Mouse (Mus musculus) limb, embryonic 11.5 days (tissue): ENCODE data around the gene Adcy4. TPM values are rescaled to one million over a fixed set of nuclear protein-coding genes. Genes with fewer than 3 reads are reported as not detected.
A peak's percentile ranks its signal among the peaks of the same experiment; 100 is the strongest.

Source experiments
- ATAC-seq: fragments of 200-750 bp; cut with Nextera tagmentation; 2 replicates; pipeline ENCODE4 v1.8.0; 2017; ENCODE audit warnings: low read depth; ENCODE audit not compliant: insufficient number of reproducible peaks, low FRiP score, low TSS enrichment
- DNase-seq: peaks from one replicate; pipeline ENCODE4 v3.0.0-alpha.2; 2015; ENCODE audit warnings: low spot score
- H3K27ac ChIP-seq: fragments of 300-500 bp; sonication (generic); replicated peaks from 2 replicates; pipeline ENCODE4 v1.5.1; 2014; ENCODE audit warnings: low read depth, mild to moderate bottlenecking, low read length
- H3K27me3 ChIP-seq: fragments of 300-500 bp; sonication (generic); 2 replicates; pipeline ENCODE4 v1.6.1; 2014; ENCODE audit warnings: mild to moderate bottlenecking, low read length, mixed read lengths; ENCODE audit not compliant: control insufficient read depth, insufficient read depth
- H3K36me3 ChIP-seq: fragments of 300-500 bp; sonication (generic); 2 replicates; pipeline ENCODE4 v1.6.1; 2014; ENCODE audit warnings: mild to moderate bottlenecking, low read length, moderate library complexity, mixed read lengths; ENCODE audit not compliant: control insufficient read depth, insufficient read depth
- H3K4me1 ChIP-seq: fragments of 300-500 bp; sonication (generic); 2 replicates; pipeline ENCODE4 v1.6.1; 2014; ENCODE audit warnings: low read length, mixed read lengths; ENCODE audit not compliant: control insufficient read depth, insufficient read depth
- H3K4me2 ChIP-seq: fragments of 300-500 bp; sonication (generic); 2 replicates; pipeline ENCODE4 v1.6.1; 2014; ENCODE audit warnings: low read depth, mild to moderate bottlenecking, moderate library complexity; ENCODE audit not compliant: severe bottlenecking
- H3K4me3 ChIP-seq: fragments of 300-500 bp; sonication (generic); 2 replicates; pipeline ENCODE4 v1.5.1; 2014; ENCODE audit warnings: low read depth, low read length
- H3K9ac ChIP-seq: fragments of 300-500 bp; sonication (generic); 2 replicates; pipeline ENCODE4 v1.6.1; 2014; ENCODE audit warnings: mild to moderate bottlenecking, low read length
- H3K9me3 ChIP-seq: fragments of 300-500 bp; sonication (generic); 2 replicates; pipeline ENCODE4 v1.6.1; 2016; ENCODE audit warnings: low read length; ENCODE audit not compliant: control insufficient read depth
- WGBS: fragments of 180-500 bp; shearing (Covaris S2); extraction: QIAGEN DNeasy Blood & Tissue Kit; methylation state at CpG from one replicate; pipeline ENCODE4 v1.1.7; 2014; 5-methylcytosine and 5-hydroxymethylcytosine counted together
- polyA plus RNA-seq: library from polyadenylated mRNA; unstranded; fragments of >200 nt; fragmentation: Nextera tagmentation; extraction: Ambion mirVana; gene quantifications from 2 replicates; pipeline ENCODE4 v1.2.1, GENCODE M21; 2014

Gene Adcy4
- polyA plus RNA-seq, 1 experiment from 2014 or later, result 13.2 TPM

GRCm38 (mm10) chr14:55782361-55782960 lies 1.4 kb downstream of the Adcy4 start:
- Histone ChIP-seq H3K9ac (peak overlapping the region; percentile 32; the same call in 1 of the 2 replicates), H3K27me3 (peaks cover 14% of the 10 kb centered on the region; the same call in 1 of the 2 replicates), H3K4me2 (peak overlapping the region; percentile 79), H3K9me3 (no peaks in the 10 kb centered on the region), H3K4me3 (peak overlapping the region; percentile 48), H3K4me1 (peaks cover 15% of the 10 kb centered on the region), H3K27ac (no peak overlapping the region), H3K36me3 (no peaks in the 10 kb centered on the region)
- ATAC-seq, result no peak
- 49% methylated on average over 9 of the region's 9 CpGs for WGBS
- DNase-seq, result no peak

DNA sequence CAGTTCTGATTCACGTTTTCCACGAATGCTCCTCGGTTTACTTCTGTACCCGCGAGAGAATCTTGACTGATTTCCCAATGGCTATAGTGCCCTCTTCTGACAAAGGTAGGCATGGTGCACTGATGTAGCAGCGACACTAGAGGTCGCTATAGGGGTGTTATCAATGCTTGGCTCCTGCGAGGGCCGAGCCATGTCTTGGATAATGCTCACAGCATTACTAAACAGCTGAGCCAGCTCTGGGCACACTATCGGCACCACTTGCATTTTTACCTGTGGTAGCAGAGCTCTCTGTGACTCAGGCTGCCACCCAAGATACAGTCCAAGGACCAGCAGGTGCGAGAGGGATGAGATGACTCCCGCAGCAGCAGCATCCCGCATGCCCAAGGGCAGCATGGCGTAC lies 2.6 kb downstream of the Adcy4 start:
- peak overlapping the region; percentile 15 for H3K4me3 ChIP-seq
- H3K36me3 ChIP-seq, result no peaks in the 10 kb centered on the region
- H3K27me3 ChIP-seq, result peaks cover 9% of the 10 kb centered on the region; the same call in 1 of the 2 replicates
- no peak overlapping the region for H3K27ac ChIP-seq
- DNase-seq (peak; percentile 80), ATAC-seq (peak; percentile 63; the same call in 1 of the 2 replicates)
- peaks cover 15% of the 10 kb centered on the region for H3K4me1 ChIP-seq
- no peaks in the 10 kb centered on the region for H3K9me3 ChIP-seq
- H3K4me2 ChIP-seq, result peak overlapping the region; percentile 35
- 14% methylated on average over 14 of the region's 14 CpGs for WGBS
- H3K9ac ChIP-seq, result no peak overlapping the region

- 78% methylated on average over 11 of the region's 11 CpGs for WGBS
- no peak for DNase-seq
- no peaks in the 10 kb centered on the region for H3K9me3 ChIP-seq
Observed at GRCm38 (mm10) chr14:55780736-55781135, 3.2 kb downstream of the Adcy4 start.

GRCm38 (mm10) chr14:55779656-55780055 lies 4.2 kb downstream of the Adcy4 start:
- Histone ChIP-seq H3K36me3 (no peaks in the 10 kb centered on the region), H3K9me3 (no peaks in the 10 kb centered on the region), H3K4me2 (no peak overlapping the region), H3K4me1 (peaks cover 15% of the 10 kb centered on the region), H3K27me3 (peaks cover under 1% of the 10 kb centered on the region; the same call in 1 of the 2 replicates), H3K9ac (no peak overlapping the region), H3K27ac (no peak overlapping the region), H3K4me3 (no peak overlapping the region)
- 59% methylated on average over 16 of the region's 16 CpGs for WGBS
- no peak for DNase-seq
- ATAC-seq, result no peak

More at GRCm38 (mm10) chr14:55780736-55781135, 3.2 kb downstream of the Adcy4 start:
- Histone ChIP-seq H3K4me3 (no peak overlapping the region; the same call in 1 of the 2 replicates), H3K27me3 (peaks cover 5% of the 10 kb centered on the region; the same call in 1 of the 2 replicates), H3K9ac (peak overlapping the region; percentile 1; the same call in 1 of the 2 replicates), H3K4me2 (0 out of 2 replicates have a peak overlapping the region, but pooled peaks have one; percentile 35), H3K4me1 (peaks cover 15% of the 10 kb centered on the region), H3K27ac (no peak overlapping the region), H3K36me3 (no peaks in the 10 kb centered on the region)
- no peak; the same call in 1 of the 2 replicates for ATAC-seq

GRCm38 (mm10) chr14:55778686-55779085 lies 5.2 kb downstream of the Adcy4 start:
- Histone ChIP-seq H3K4me3 (no peak overlapping the region), H3K27me3 (no peaks in the 10 kb centered on the region), H3K27ac (no peak overlapping the region), H3K4me2 (no peak overlapping the region), H3K4me1 (peaks cover 15% of the 10 kb centered on the region), H3K9me3 (no peaks in the 10 kb centered on the region), H3K36me3 (no peaks in the 10 kb centered on the region), H3K9ac (no peak overlapping the region)
- WGBS, result 88% methylated on average over 15 of the region's 15 CpGs
- no peak for ATAC-seq
- no peak for DNase-seq

- Histone ChIP-seq H3K4me2 (no peak overlapping the region), H3K4me3 (no peak overlapping the region), H3K4me1 (peaks cover 15% of the 10 kb centered on the region), H3K27ac (no peak overlapping the region), H3K9ac (no peak overlapping the region), H3K27me3 (no peaks in the 10 kb centered on the region), H3K9me3 (no peaks in the 10 kb centered on the region), H3K36me3 (no peaks in the 10 kb centered on the region)
- WGBS, result 90% methylated on average over 11 of the region's 11 CpGs
- ATAC-seq (no peak), DNase-seq (no peak)
Observed at GRCm38 (mm10) chr14:55777806-55778205, 6.1 kb downstream of the Adcy4 start.

DNA sequence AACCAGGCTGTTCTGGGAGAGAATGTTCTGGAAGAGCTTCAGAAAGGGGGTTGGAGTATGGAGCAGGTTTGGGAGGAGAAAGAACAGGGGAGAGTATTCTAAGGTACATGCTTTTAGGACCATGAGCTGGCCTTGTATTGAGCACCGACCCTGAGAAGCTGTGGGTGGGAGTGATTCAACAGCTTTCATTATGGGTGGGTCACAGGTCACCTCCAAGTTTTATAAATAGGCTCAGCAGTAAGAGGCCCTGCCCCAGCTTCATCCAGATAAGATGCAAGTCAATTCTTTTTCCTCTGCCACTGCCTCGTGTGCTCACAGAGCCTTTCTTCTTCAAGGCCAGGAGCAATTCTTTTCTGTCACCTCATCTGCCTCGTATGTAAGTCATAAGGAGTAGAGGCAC lies 6.7 kb downstream of the Adcy4 start:
- ATAC-seq, result no peak
- Histone ChIP-seq H3K36me3 (no peaks in the 10 kb centered on the region), H3K27me3 (no peaks in the 10 kb centered on the region), H3K4me2 (no peak overlapping the region), H3K4me3 (no peak overlapping the region), H3K9me3 (no peaks in the 10 kb centered on the region), H3K4me1 (peaks cover 9% of the 10 kb centered on the region), H3K9ac (no peak overlapping the region), H3K27ac (no peak overlapping the region)
- DNase-seq, result no peak
- WGBS, result 48% methylated on average over 3 of the region's 3 CpGs

- no peak for ATAC-seq
- Histone ChIP-seq H3K36me3 (no peaks in the 10 kb centered on the region), H3K9me3 (no peaks in the 10 kb centered on the region), H3K4me1 (peaks cover 4% of the 10 kb centered on the region), H3K27me3 (no peaks in the 10 kb centered on the region), H3K9ac (no peak overlapping the region), H3K4me2 (no peak overlapping the region), H3K27ac (no peak overlapping the region), H3K4me3 (no peak overlapping the region)
- WGBS, result 80% methylated on average over 7 of the region's 7 CpGs
- no peak for DNase-seq
Observed at GRCm38 (mm10) chr14:55776711-55777110, 7.2 kb downstream of the Adcy4 start.
